Mouse (Mus musculus) liver, embryonic 14.5 days (tissue): ENCODE data around the gene Crb2. TPM values are rescaled to one million over a fixed set of nuclear protein-coding genes. Genes with fewer than 3 reads are reported as not detected.

ENCODE experiments used
- ATAC-seq: fragments of 200-750 bp; cut with Nextera tagmentation; 2 replicates; pipeline ENCODE4 v1.8.0; 2017; ENCODE audit warnings: moderate number of reproducible peaks, mild to moderate bottlenecking, moderate library complexity; ENCODE audit not compliant: insufficient read depth
- DNase-seq, 3 experiments: peaks; one replicate each; pipeline ENCODE4 v3.0.0-alpha.2; 2012 to 2013; ENCODE audit warnings: low read depth in 3 of 3, low spot score in 3 of 3
- H3K27ac ChIP-seq: fragments of 300-500 bp; sonication (generic); 2 replicates; pipeline ENCODE4 v1.5.1; 2014; ENCODE audit warnings: moderate library complexity, mild to moderate bottlenecking, control low read depth, inconsistent platforms
- H3K27me3 ChIP-seq: fragments of 300-500 bp; sonication (generic); 2 replicates; pipeline ENCODE4 v1.6.1; 2014; ENCODE audit warnings: mild to moderate bottlenecking, low read length, moderate library complexity; ENCODE audit not compliant: control insufficient read depth, insufficient read depth
- H3K36me3 ChIP-seq: fragments of 300-500 bp; sonication (generic); replicated peaks from 2 replicates; pipeline ENCODE4 v1.6.1; 2014; ENCODE audit warnings: low read depth; ENCODE audit not compliant: control insufficient read depth, insufficient read depth
- H3K4me1 ChIP-seq, 2 experiments: fragments of 200-500 bp in 1 of 2; fragments of 300-500 bp in 1 of 2; sonication (generic) in 1 of 2; replicated peaks; 2 replicates each; pipeline ENCODE4 v1.6.1; 2012 to 2014; ENCODE audit warnings: antibody characterized with exemption in 1 of 2, inconsistent platforms in 1 of 2, low read length in 1 of 2; ENCODE audit not compliant: control insufficient read depth in 2 of 2, insufficient read depth in 2 of 2
- H3K4me2 ChIP-seq: fragments of 300-500 bp; sonication (generic); 2 replicates; pipeline ENCODE4 v1.6.1; 2014; ENCODE audit warnings: low read depth, mild to moderate bottlenecking, control low read depth, moderate library complexity
- H3K4me3 ChIP-seq, 2 experiments: fragments of 200-500 bp in 1 of 2; fragments of 300-500 bp in 1 of 2; sonication (generic) in 1 of 2; 2 replicates each; pipeline ENCODE4 v1.5.1; 2012 to 2014; ENCODE audit warnings: low read depth in 2 of 2, low read length in 2 of 2, mild to moderate bottlenecking in 2 of 2, control low read depth in 1 of 2, inconsistent platforms in 1 of 2, moderate library complexity in 1 of 2; ENCODE audit not compliant: insufficient read depth in 1 of 2
- H3K9ac ChIP-seq: fragments of 300-500 bp; sonication (generic); replicated peaks from 2 replicates; pipeline ENCODE4 v1.6.1; 2014; ENCODE audit warnings: mild to moderate bottlenecking, control low read depth, moderate library complexity
- H3K9me3 ChIP-seq: fragments of 300-500 bp; sonication (generic); 2 replicates; pipeline ENCODE4 v1.6.1; 2016; ENCODE audit warnings: low read length, mixed read lengths; ENCODE audit not compliant: control insufficient read depth
- CTCF ChIP-seq: IDR thresholded peaks from 2 replicates; pipeline ENCODE4 v1.5.1; 2016; ENCODE audit warnings: antibody characterized with exemption, low read depth, control low read depth
- EP300 ChIP-seq: IDR thresholded peaks from 2 replicates; pipeline ENCODE4 v1.6.1; 2016; ENCODE audit warnings: antibody characterized with exemption, low read depth
- WGBS: fragments of 180-500 bp; shearing (Covaris S2); extraction: QIAGEN DNeasy Blood & Tissue Kit; methylation state at CpG from one replicate; pipeline ENCODE4 v1.1.7; 2014; ENCODE audit not compliant: insufficient replicate concordance; 5-methylcytosine and 5-hydroxymethylcytosine counted together
- polyA plus RNA-seq, 2 experiments: library from polyadenylated mRNA; depleted of rRNA in 1 of 2; stranded (reverse) in 1 of 2; unstranded in 1 of 2; fragments of >200 nt; fragmentation: Nextera tagmentation in 1 of 2; extraction: Ambion mirVana in 1 of 2; gene quantifications; 2 replicates each; pipeline versions ENCODE4 v1.2.1 to v1.2.3; 2012 to 2014

Crb2 gene
- polyA plus RNA-seq, 2 experiments, result 0.10 to 0.17 TPM

DNA sequence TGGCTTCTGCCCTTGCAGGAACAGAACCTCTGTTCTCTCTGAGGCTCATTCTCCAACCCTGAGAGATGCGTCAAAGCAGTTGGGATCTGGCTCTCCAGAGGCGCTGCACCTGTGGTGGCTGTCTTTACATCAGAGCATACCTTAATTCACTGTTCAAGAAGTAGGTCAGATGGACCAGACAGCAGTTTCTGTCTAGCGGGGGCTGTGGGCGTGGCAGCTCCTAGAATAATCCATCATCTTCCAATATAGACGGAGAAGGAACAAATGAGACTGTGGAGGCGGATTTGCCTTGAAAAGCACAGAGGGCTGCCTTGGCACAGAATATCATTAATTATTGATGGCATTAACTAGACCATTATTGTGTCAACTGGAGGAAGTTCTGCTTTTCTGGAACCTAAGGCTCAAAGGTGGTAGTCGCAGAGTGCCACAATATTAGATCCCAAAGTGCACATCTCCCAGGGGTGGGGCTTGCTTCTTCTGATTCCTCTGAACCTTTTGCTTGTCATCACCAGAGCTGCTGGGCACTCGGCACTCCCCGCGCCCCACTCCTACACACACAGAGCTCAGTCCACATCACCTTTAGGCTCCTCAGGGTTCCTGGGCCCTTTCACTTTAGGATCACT, 31.2 kb upstream of the Crb2 start:
- WGBS, result 76% methylated on average over 10 of the region's 10 CpGs
- Histone ChIP-seq H3K9ac (no peak overlapping the region), H3K4me2 (no peak overlapping the region), H3K9me3 (no peaks in the 10 kb centered on the region), H3K27ac (no peak overlapping the region), H3K27me3 (no peaks in the 10 kb centered on the region), H3K4me1 (no peaks in the 10 kb centered on the region), H3K36me3 (no peaks in the 10 kb centered on the region), H3K4me3 (no peak overlapping the region)
- DNase-seq, result no peak
- no peak for TF ChIP-seq EP300
- no peak for TF ChIP-seq CTCF
- no peak for ATAC-seq

DNA sequence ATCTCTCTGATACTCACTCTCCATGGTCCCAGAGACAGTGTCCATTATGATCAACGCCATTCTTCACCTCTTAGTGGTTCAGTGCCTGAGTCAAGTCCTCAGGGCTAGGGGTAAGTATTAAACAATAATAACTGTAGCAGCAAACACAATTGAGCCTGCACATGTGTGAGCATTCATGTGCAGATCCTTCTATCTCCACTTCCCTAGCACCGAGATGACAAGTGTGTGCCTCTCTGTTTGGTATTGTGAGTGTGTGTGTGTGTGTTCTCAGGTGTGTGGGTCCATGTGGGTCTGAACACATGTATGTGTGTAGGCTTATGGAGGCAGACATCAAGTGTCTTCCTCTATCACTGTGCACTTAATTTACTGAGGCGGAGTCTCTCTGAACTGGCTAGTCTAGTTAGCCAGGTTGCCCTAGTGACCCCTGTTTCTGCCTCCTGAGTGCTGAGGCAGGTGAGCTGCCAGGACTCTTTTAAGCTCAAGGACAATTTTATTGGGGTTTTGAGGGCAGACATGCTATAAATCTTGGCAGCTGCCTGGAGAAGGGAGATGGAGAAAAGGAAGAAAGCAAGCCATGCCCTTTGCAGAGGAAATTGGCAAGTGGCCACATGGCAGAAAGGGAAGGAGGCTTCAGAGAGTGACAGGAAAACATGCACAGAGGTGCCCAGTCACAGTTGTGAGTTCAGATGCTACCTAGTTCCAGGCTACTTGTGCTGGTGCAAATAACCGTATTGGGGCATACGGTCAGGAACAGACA, 29.6 kb upstream of the Crb2 start:
- TF ChIP-seq CTCF (no peak), EP300 (no peak)
- 74% methylated on average over 5 of the region's 5 CpGs for WGBS
- DNase-seq (no peak), ATAC-seq (no peak)
- H3K9ac ChIP-seq, result no peak overlapping the region
- no peak overlapping the region for H3K4me3 ChIP-seq
- no peaks in the 10 kb centered on the region for H3K4me1 ChIP-seq
- no peak overlapping the region for H3K4me2 ChIP-seq
- H3K9me3 ChIP-seq, result no peaks in the 10 kb centered on the region
- H3K27me3 ChIP-seq, result no peaks in the 10 kb centered on the region
- H3K27ac ChIP-seq, result no peak overlapping the region
- H3K36me3 ChIP-seq, result no peaks in the 10 kb centered on the region

DNA sequence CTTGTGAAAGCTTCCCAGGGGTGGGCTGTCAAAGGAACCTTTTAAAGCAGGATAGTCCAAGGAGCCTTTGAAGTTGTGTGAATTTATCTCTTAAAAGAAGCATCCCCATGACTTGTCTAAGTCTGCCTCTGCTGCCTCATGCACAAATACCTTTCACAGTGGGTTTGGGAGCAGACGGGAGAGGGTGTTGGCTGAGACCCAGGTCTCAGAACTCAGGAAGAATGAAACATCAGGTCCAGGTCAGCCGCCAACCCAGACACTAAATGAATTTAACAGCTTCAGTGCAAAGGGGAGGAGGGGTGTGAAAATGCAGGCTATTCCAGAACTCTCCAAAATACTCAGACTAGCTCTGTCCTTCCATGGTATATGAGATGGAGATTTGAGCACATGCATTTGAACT, 28.1 kb upstream of the Crb2 start:
- Histone ChIP-seq H3K9me3 (no peaks in the 10 kb centered on the region), H3K9ac (no peak overlapping the region), H3K27ac (no peak overlapping the region), H3K4me3 (no peak overlapping the region), H3K4me2 (no peak overlapping the region), H3K36me3 (no peaks in the 10 kb centered on the region), H3K4me1 (no peaks in the 10 kb centered on the region), H3K27me3 (no peaks in the 10 kb centered on the region)
- 48% methylated on average over 2 of the region's 2 CpGs for WGBS
- DNase-seq (no peak), ATAC-seq (no peak)
- TF ChIP-seq CTCF (no peak), EP300 (no peak)

GRCm38 (mm10) chr2:37748442-37749066, 27.5 kb upstream of the Crb2 start:
- Histone ChIP-seq H3K27me3 (no peaks in the 10 kb centered on the region), H3K4me3 (no peak overlapping the region), H3K36me3 (no peaks in the 10 kb centered on the region), H3K4me2 (no peak overlapping the region), H3K27ac (no peak overlapping the region), H3K9ac (no peak overlapping the region), H3K4me1 (no peaks in the 10 kb centered on the region), H3K9me3 (no peaks in the 10 kb centered on the region)
- 55% methylated on average over 10 of the region's 10 CpGs for whole genome bisulfite sequencing
- ATAC-seq (no peak), DNase-seq (no peak)
- TF ChIP-seq CTCF (no peak), EP300 (no peak)

DNA sequence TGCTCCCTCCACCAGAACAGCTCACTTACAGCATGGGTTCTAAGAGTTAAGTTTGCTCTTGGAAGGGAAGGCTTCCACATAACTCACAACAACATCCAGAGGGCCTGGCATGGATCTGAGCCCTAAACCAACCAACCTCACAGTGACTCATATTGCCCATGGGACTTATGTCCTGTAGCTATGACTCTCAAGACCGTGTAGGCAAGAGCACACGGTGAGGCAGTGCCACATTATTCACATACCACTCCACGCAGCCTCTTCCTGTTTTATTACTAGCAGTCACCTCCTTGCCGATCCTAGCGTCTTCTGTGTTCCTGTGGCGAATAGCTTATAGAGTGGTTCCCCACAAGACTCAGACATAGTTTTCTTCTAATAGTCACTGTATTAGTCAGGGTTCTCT, 26.7 kb upstream of the Crb2 start:
- no peaks in the 10 kb centered on the region for H3K9me3 ChIP-seq
- 39% methylated on average over 6 of the region's 6 CpGs for WGBS
- ATAC-seq (no peak), DNase-seq (no peak)
- H3K4me3 ChIP-seq, result no peak overlapping the region
- H3K36me3 ChIP-seq, result no peaks in the 10 kb centered on the region
- H3K27ac ChIP-seq, result no peak overlapping the region
- no peak overlapping the region for H3K9ac ChIP-seq
- no peaks in the 10 kb centered on the region for H3K4me1 ChIP-seq
- H3K4me2 ChIP-seq, result no peak overlapping the region
- TF ChIP-seq EP300 (no peak), CTCF (no peak)
- no peaks in the 10 kb centered on the region for H3K27me3 ChIP-seq
